Comparison of ENCODE assay signal across 8 mouse cellular contexts in the genomic region with DNA sequence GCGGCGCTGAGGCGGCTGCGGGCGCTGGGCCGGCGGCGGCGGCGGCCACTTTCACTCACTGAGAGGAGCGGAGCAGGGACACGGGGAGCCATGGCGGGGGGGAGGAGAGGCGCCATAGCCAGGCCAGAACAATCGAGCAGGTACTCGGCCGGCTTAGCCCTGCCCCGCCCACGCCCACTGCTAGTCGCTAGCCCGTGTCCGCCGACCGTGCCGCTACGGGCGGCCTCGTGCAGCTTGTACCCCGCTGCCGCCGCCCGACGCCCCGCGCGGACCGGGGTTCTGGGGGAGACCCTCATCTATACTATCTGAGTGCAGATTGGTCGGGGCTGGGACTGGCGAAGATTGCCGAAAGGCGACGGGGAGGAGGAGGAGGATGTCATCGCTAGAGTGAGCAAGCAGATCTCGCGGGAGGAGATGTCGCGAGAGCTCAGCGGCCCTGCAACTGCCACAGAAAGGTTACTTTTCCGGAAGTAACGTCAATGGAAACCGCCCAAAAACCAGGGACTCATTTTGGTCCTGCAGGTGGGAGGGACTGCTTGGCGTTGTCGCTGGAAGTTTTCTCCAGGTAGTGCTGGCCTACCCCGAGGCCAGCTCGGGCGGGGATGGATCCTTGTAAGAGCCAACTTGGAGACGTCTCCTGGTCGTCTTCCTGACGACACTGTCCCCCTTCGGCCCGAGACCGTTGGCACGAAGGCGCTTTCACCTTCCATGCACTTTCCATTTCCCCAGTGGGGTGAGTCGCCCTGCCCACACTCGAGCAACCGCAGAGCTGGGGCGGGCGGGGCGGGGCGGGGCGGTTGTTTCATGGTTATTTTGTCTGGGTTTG. TPM values are rescaled to one million over a fixed set of nuclear protein-coding genes. Genes with fewer than 3 reads are reported as not detected.
DNase-seq lines count a peak whose midpoint lies in the region; ATAC-seq and TF ChIP-seq lines count a peak whose summit lies in the region.

A gene (minus strand): TSS at position 117 of the 826 bp plus-strand sequence.

- ATAC-seq in forebrain, postnatal 0 days, result peak; percentile 97
- ATAC-seq in lung, embryonic 15.5 days (ENCODE audit: borderline replicate concordance, extremely low read depth, low FRiP score, low TSS enrichment), result peak; percentile 95

- peaks cover 5 to 11% of the 10 kb centered on the region in 2 experiments; a peak in 3 of 4 replicates for H3K4me1 ChIP-seq in MEL (ENCODE audit: control insufficient read depth in 1 of 2, insufficient read depth in 2 of 2, low read length in 2 of 2)
- peaks cover 5% of the 10 kb centered on the region; the same call in 1 of the 2 replicates for H3K4me1 ChIP-seq in cerebellum, adult 2 months (ENCODE audit: control insufficient read depth, insufficient read depth, low read length)
- peaks cover 8% of the 10 kb centered on the region for H3K4me1 ChIP-seq in forebrain, postnatal 0 days (ENCODE audit: insufficient read depth)
- peaks cover 24% of the 10 kb centered on the region; the same call in 1 of the 2 replicates for H3K4me1 ChIP-seq in lung, embryonic 15.5 days

- under 1% methylated on average over 70 of the region's 72 CpGs for WGBS in cerebellum, adult 2 months
- 1% methylated on average over 60 of the region's 72 CpGs for WGBS in forebrain, postnatal 0 days
- WGBS in lung, embryonic 15.5 days, result under 1% methylated on average over 65 of the region's 72 CpGs

- peak within 1 kb of the TSS; percentile 67 for H3K4me2 ChIP-seq in forebrain, postnatal 0 days (ENCODE audit: low read depth)
- H3K4me2 ChIP-seq in lung, embryonic 15.5 days, result peak within 1 kb of the TSS; percentile 84

- H3K4me3 ChIP-seq in MEL (ENCODE audit: control insufficient read depth in 1 of 2, insufficient read depth in 1 of 2, low read depth in 2 of 2, low read length in 2 of 2), result peak within 1 kb of the TSS; percentile 84 to 98
- peak within 1 kb of the TSS; percentile 94 for H3K4me3 ChIP-seq in cerebellum, adult 2 months (replicated peaks; ENCODE audit: insufficient read depth, low read depth, low read length)
- H3K4me3 ChIP-seq in forebrain, postnatal 0 days (ENCODE audit: low read depth, low read length), result peak within 1 kb of the TSS; percentile 99
- peak within 1 kb of the TSS; percentile 81 for H3K4me3 ChIP-seq in lung, embryonic 15.5 days

- no peaks in the 10 kb centered on the region for H3K27me3 ChIP-seq in MEL (ENCODE audit: control insufficient read depth in 1 of 2, insufficient read depth in 2 of 2, low read length in 2 of 2)
- H3K27me3 ChIP-seq in cerebellum, adult 2 months (ENCODE audit: control insufficient read depth, insufficient read depth, low read length), result no peaks in the 10 kb centered on the region
- no peaks in the 10 kb centered on the region for H3K27me3 ChIP-seq in forebrain, postnatal 0 days (ENCODE audit: insufficient read depth, low read length)
- H3K27me3 ChIP-seq in lung, embryonic 15.5 days, result no peaks in the 10 kb centered on the region

- TF ChIP-seq POLR2A in MEL (IDR thresholded peaks at IDR 0.05; ENCODE audit: control insufficient read depth in 1 of 2, insufficient read depth in 1 of 2, low read depth in 1 of 2, low read length in 2 of 2, poor library complexity in 1 of 2), result peak; percentile 40 to 92; a peak in 3 of 4 replicates
- TF ChIP-seq POLR2A in cerebellum, adult 2 months (IDR thresholded peaks at IDR 0.05; ENCODE audit: borderline replicate concordance, insufficient read depth, low read length), result peak; percentile 81; the same call in 1 of the 2 replicates

- H3K9ac ChIP-seq in MEL (ENCODE audit: control insufficient read depth, low read depth, low read length, poor library complexity, severe bottlenecking), result peak within 1 kb of the TSS; percentile 97
- H3K9ac ChIP-seq in forebrain, postnatal 0 days, result peak within 1 kb of the TSS; percentile 96
- H3K9ac ChIP-seq in lung, embryonic 15.5 days, result peak within 1 kb of the TSS; percentile 97

- peaks cover 1 to 16% of the 10 kb centered on the region in 2 experiments; a peak in 3 of 4 replicates for H3K36me3 ChIP-seq in MEL (ENCODE audit: control insufficient read depth in 1 of 2, insufficient read depth in 2 of 2, low read length in 2 of 2)
- H3K36me3 ChIP-seq in forebrain, postnatal 0 days (ENCODE audit: insufficient read depth), result no peaks in the 10 kb centered on the region
- H3K36me3 ChIP-seq in lung, embryonic 15.5 days, result no peaks in the 10 kb centered on the region

- peak; percentile 100 for DNase-seq in MEL (ENCODE audit: low read depth, low spot score)
- peak; percentile 99 for DNase-seq in cerebellum, adult 2 months
- DNase-seq in forebrain, postnatal 0 days, result peak; percentile 99
- peak; percentile 99 for DNase-seq in heart, postnatal 4 days
- peak; percentile 98 for DNase-seq in layer of hippocampus, adult 8-10 months (ENCODE audit: low spot score in 2 of 2)
- peak; percentile 98 for DNase-seq in ovary, adult 18-20 months (ENCODE audit: low spot score)
- DNase-seq in thymus, postnatal 0 days (ENCODE audit: low spot score), result peak; percentile 99

- no peak for TF ChIP-seq CTCF in MEL (IDR thresholded peaks at IDR 0.05 in 2 of 3, conservative IDR thresholded peaks at IDR 0.05 in 1 of 3; ENCODE audit: control insufficient read depth in 1 of 3, insufficient read depth in 1 of 3, low read depth in 2 of 3, low read length in 3 of 3, poor library complexity in 1 of 3, severe bottlenecking in 1 of 3)
- no peak for TF ChIP-seq CTCF in cerebellum, adult 2 months (IDR thresholded peaks at IDR 0.05; ENCODE audit: borderline replicate concordance, insufficient read depth, low read depth, low read length)
- TF ChIP-seq CTCF in forebrain, postnatal 0 days (IDR thresholded peaks at IDR 0.05; ENCODE audit: low read depth), result no peak

- H3K9me3 ChIP-seq in MEL (replicated peaks; ENCODE audit: insufficient read depth, low read length), result no peaks in the 10 kb centered on the region
- no peaks in the 10 kb centered on the region for H3K9me3 ChIP-seq in forebrain, postnatal 0 days (ENCODE audit: low read length)
- H3K9me3 ChIP-seq in lung, embryonic 15.5 days, result no peaks in the 10 kb centered on the region

- TF ChIP-seq RAD21 in MEL (IDR thresholded peaks at IDR 0.05; ENCODE audit: low read depth, low read length), result no peak

- 0 out of 4 replicates have a peak, but pooled peaks of 1 of the 2 experiments have one; percentile 48 for TF ChIP-seq EP300 in MEL (IDR thresholded peaks at IDR 0.05; ENCODE audit: low read depth in 1 of 2, low read length in 2 of 2)

- H3K27ac ChIP-seq in MEL (ENCODE audit: control insufficient read depth, low read depth, low read length), result peak within 1 kb of the TSS; percentile 95
- peak within 1 kb of the TSS; percentile 97 for H3K27ac ChIP-seq in cerebellum, adult 2 months (ENCODE audit: insufficient read depth, low read length)
- H3K27ac ChIP-seq in forebrain, postnatal 0 days (ENCODE audit: low read depth, low read length), result peak within 1 kb of the TSS; percentile 99
- peak within 1 kb of the TSS; percentile 96 for H3K27ac ChIP-seq in lung, embryonic 15.5 days

- peaks cover 41% of the 10 kb centered on the region for H3K79me2 ChIP-seq in MEL (ENCODE audit: control insufficient read depth, insufficient read depth, low read length, poor library complexity)

TF ChIP-seq in MEL, 35 proteins besides CTCF, POLR2A, EP300 and RAD21 (continues in another document):
- TF ChIP-seq MAX (IDR thresholded peaks at IDR 0.05; ENCODE audit: low read length) (no peak; the same call in 1 of the 2 replicates), TCF12 (IDR thresholded peaks at IDR 0.05; ENCODE audit: low read depth, low read length) (0 out of 2 replicates have a peak, but pooled peaks have one; percentile 25), MXI1 (IDR thresholded peaks at IDR 0.05; ENCODE audit: low read depth, low read length) (no peak; the same call in 1 of the 2 replicates), POLR2AphosphoS5 (IDR thresholded peaks at IDR 0.05; ENCODE audit: borderline replicate concordance, low read depth, low read length) (peak; percentile 17; the same call in 1 of the 2 replicates), UBTF (IDR thresholded peaks at IDR 0.05; ENCODE audit: borderline replicate concordance, insufficient read depth, low read depth, low read length) (peak; percentile 97; the same call in 1 of the 2 replicates), NRF1 (IDR thresholded peaks at IDR 0.05; ENCODE audit: insufficient read depth, low read depth, low read length, poor library complexity, severe bottlenecking) (no peak), MEF2A (IDR thresholded peaks at IDR 0.05; ENCODE audit: extremely low read depth, insufficient replicate concordance, low read depth, low read length, poor library complexity, severe bottlenecking) (no peak), BHLHE40 (IDR thresholded peaks at IDR 0.05; ENCODE audit: borderline replicate concordance, low read depth, low read length) (no peak), ZNF384 (IDR thresholded peaks at IDR 0.05; ENCODE audit: low read depth, low read length) (no peak), USF1 (IDR thresholded peaks at IDR 0.05; ENCODE audit: low read depth, low read length) (no peak), CHD1 (IDR thresholded peaks at IDR 0.05; ENCODE audit: low read depth, low read length) (no peak), TBP (IDR thresholded peaks at IDR 0.05; ENCODE audit: low read depth, low read length) (peak; percentile 89), ETS1 (IDR thresholded peaks at IDR 0.05; ENCODE audit: low read depth, low read length) (peak; percentile 50; the same call in 1 of the 2 replicates), JUND (IDR thresholded peaks at IDR 0.05; ENCODE audit: low read depth, low read length) (no peak), ZKSCAN1 (IDR thresholded peaks at IDR 0.05; ENCODE audit: low read depth, low read length) (no peak), MAZ (IDR thresholded peaks at IDR 0.05; ENCODE audit: low read depth, low read length) (0 out of 2 replicates have a peak, but pooled peaks have one; percentile 22), GATA1 (IDR thresholded peaks at IDR 0.05; ENCODE audit: low read depth, low read length) (no peak), NELFE (IDR thresholded peaks at IDR 0.05; ENCODE audit: low read depth, low read length) (peak; percentile 74), ZMIZ1 (IDR thresholded peaks at IDR 0.05; ENCODE audit: low read depth, low read length) (peak; percentile 68; the same call in 1 of the 2 replicates)

RNA-seq across cellular contexts. Expression of the gene that starts here (rescaled TPM):
- 13.9 and 16.3 TPM in 2 replicates for total RNA-seq in MEL (2012; rRNA removed)
- polyA plus RNA-seq in MEL (2012; ENCODE audit: insufficient read depth in 1 of 2, insufficient read length in 2 of 2, low read depth in 1 of 2, low replicate concordance in 2 of 2, missing spikeins in 1 of 2), result 10 to 100 TPM; 23.1 to 37.9 TPM
- polyA plus RNA-seq in cerebellum, adult 2 months (2012; rRNA removed), result 17.1 and 17.3 TPM in 2 replicates
- total RNA-seq in forebrain, postnatal 0 days (2014; rRNA removed), result 11.2 and 16.3 TPM in 2 replicates
- polyA plus RNA-seq in forebrain, postnatal 0 days (2015; fragmentation: Nextera tagmentation; extraction: Ambion mirVana), result 1.4 and 2.2 TPM in 2 replicates
- 10 to 100 TPM; 15.5 to 16.8 TPM for total RNA-seq in heart, postnatal 4 days (2021)
- 10 to 100 TPM; 20.0 to 22.2 (median 20.8) TPM for total RNA-seq in layer of hippocampus, adult 8-10 months (2022)
- polyA plus RNA-seq in lung, embryonic 15.5 days (2015; fragmentation: Nextera tagmentation; extraction: Ambion mirVana), result 3.7 and 4.3 TPM in 2 replicates
- 4.7 and 5.3 TPM in 2 replicates for polyA plus RNA-seq in thymus, postnatal 0 days (2015; fragmentation: Nextera tagmentation; extraction: Ambion mirVana)

Comparison
In these comparisons a context has a peak if more than half of its experiments do, and no peak if none do; other contexts are left out.
1. Peak in every context shown above with its lines: DNase-seq, ATAC-seq, H3K4me3 ChIP-seq and H3K27ac ChIP-seq.